Mouse (Mus musculus) erythroblast, embryonic 14.5 days (primary cell): ENCODE data around the gene Cbfa2t3.

Experiments used
- GATA1 ChIP-seq: IDR thresholded peaks from 2 replicates; pipeline ENCODE4 v1.6.1; 2012; ENCODE audit warnings: low read length, inconsistent platforms, mixed read lengths
- TAL1 ChIP-seq: IDR thresholded peaks from 3 replicates; pipeline ENCODE4 v1.6.1; 2012; ENCODE audit warnings: low read length, inconsistent platforms, mixed read lengths

DNA sequence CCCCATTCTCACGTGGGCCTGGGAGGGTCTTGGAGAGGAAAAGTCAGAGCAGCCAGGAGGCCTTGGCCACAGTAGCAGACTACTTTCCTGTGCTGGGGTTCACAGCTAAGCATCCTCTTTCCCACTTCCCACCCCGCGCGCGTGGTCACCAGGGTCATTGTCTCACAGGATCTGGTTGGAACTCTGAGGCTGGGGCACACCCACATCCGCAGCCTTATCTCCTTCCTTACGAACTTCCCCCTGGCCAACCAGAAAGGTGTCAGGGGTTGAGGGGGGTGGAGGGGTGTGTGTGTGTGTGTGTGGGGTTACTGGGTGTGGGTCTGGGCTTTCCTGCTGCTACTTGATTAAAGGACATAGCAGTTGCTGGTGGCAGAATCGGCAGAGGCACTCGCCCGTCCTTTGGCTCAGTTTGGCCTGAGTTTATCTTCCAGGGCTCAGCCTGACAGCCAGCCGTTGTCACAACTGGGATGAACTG is 13.0 kb upstream of the Cbfa2t3 start:
- TF ChIP-seq TAL1: 0 out of 3 replicates have a peak, but pooled peaks have one; percentile 31
- TF ChIP-seq GATA1: 0 out of 2 replicates have a peak, but pooled peaks have one; percentile 13
